Mouse (Mus musculus) C2C12 (cell line): Measurements from ENCODE around the gene Gpr61.

Experiments
- CEBPB ChIP-seq: IDR thresholded peaks from one replicate; pipeline ENCODE4 v1.6.1; 2011; ENCODE audit warnings: low read depth, mild to moderate bottlenecking, control low read depth, moderate library complexity
- CTCF ChIP-seq: IDR thresholded peaks from one replicate; pipeline ENCODE4 v1.5.1; 2011; ENCODE audit not compliant: control insufficient read depth, insufficient read depth, insufficient read length
- MAX ChIP-seq: IDR thresholded peaks from one replicate; pipeline ENCODE4 v1.6.1; 2011; ENCODE audit warnings: mild to moderate bottlenecking, control low read depth
- MYOG ChIP-seq: IDR thresholded peaks from one replicate; pipeline ENCODE4 v1.6.1; 2011; ENCODE audit not compliant: control insufficient read depth, insufficient read length; ENCODE audit errors: extremely low read depth
- USF1 ChIP-seq: IDR thresholded peaks from one replicate; pipeline ENCODE4 v1.6.1; 2011; ENCODE audit warnings: low read depth, mild to moderate bottlenecking, control low read depth, moderate library complexity

GRCm38 (mm10) chr3:108134701-108135100 lies 20.0 kb downstream of the Gpr61 start:
- TF ChIP-seq MAX (no peak), CTCF (no peak), USF1 (no peak), CEBPB (no peak), MYOG (no peak)
